ENCODE assay signal across 24 mouse cellular contexts in genomic region chr4:115649344-115649743, GRCm38 (mm10). TPM values are rescaled to one million over a fixed set of nuclear protein-coding genes. Genes with fewer than 3 reads are reported as not detected.
DNase-seq lines count a peak whose midpoint lies in the region; ATAC-seq and TF ChIP-seq lines count a peak whose summit lies in the region.
"Had no signal": no experiment of that assay in that cellular context is flagged by ENCODE, and none has a peak within 500 bp of the region (broad histone marks: within the 10 kb centered on the region; RNA-seq: fewer than 3 reads in every experiment).

No protein-coding gene starts in this region.

- H3K36me3 ChIP-seq in lung, postnatal 0 days (ENCODE audit: insufficient read depth, low read length): no peaks in the 10 kb centered on the region
- no peaks in the 10 kb centered on the region for H3K36me3 ChIP-seq in stomach, postnatal 0 days (ENCODE audit: control insufficient read depth, insufficient read depth, low read length)
- H3K36me3 ChIP-seq: hindbrain, embryonic 15.5 days; kidney, embryonic 15.5 days; limb, embryonic 13.5 days had no signal

- TF ChIP-seq EP300 in lung, postnatal 0 days (IDR thresholded peaks at IDR 0.05): peak; percentile 77
- no peak for TF ChIP-seq EP300 in stomach, postnatal 0 days (optimal IDR thresholded peaks at IDR 0.05)

- no peak for TF ChIP-seq CTCF in lung, postnatal 0 days (IDR thresholded peaks at IDR 0.05)
- no peak for TF ChIP-seq CTCF in lung, adult 2 months (IDR thresholded peaks at IDR 0.05; ENCODE audit: insufficient read depth, low read length)
- TF ChIP-seq CTCF in stomach, postnatal 0 days (IDR thresholded peaks at IDR 0.05; ENCODE audit: low read depth): no peak

- TF ChIP-seq POLR2A in lung, adult 2 months (IDR thresholded peaks at IDR 0.05; ENCODE audit: borderline replicate concordance, extremely low read depth, low read depth, low read length): no peak

- no peak overlapping the region for H3K4me3 ChIP-seq in lung, postnatal 0 days (ENCODE audit: low read depth, low read length)
- H3K4me3 ChIP-seq in lung, adult 2 months (replicated peaks; ENCODE audit: extremely low read depth, low read depth, low read length): no peak overlapping the region
- no peak overlapping the region for H3K4me3 ChIP-seq in stomach, postnatal 0 days (ENCODE audit: low read depth, low read length)
- H3K4me3 ChIP-seq: hindbrain, embryonic 15.5 days; kidney, embryonic 15.5 days; limb, embryonic 13.5 days had no signal

- H3K27ac ChIP-seq in lung, postnatal 0 days (ENCODE audit: low read length): 0 out of 2 replicates have a peak overlapping the region, but pooled peaks have one; percentile 51
- H3K27ac ChIP-seq in stomach, postnatal 0 days (replicated peaks): no peak overlapping the region
- H3K27ac ChIP-seq: hindbrain, embryonic 15.5 days; kidney, embryonic 15.5 days; limb, embryonic 13.5 days; liver, embryonic 14.5 days had no signal

- ATAC-seq in lung, postnatal 0 days: peak; percentile 73
- ATAC-seq in stomach, postnatal 0 days (ENCODE audit: low FRiP score, low TSS enrichment): no peak
- ATAC-seq: intestine, embryonic 16.5 days; Patski had no signal

- no peak overlapping the region for H3K4me2 ChIP-seq in lung, postnatal 0 days (replicated peaks; ENCODE audit: low read depth, low read length)
- H3K4me2 ChIP-seq in stomach, postnatal 0 days (replicated peaks; ENCODE audit: low read depth): no peak overlapping the region
- H3K4me2 ChIP-seq: hindbrain, embryonic 15.5 days; kidney, embryonic 15.5 days; limb, embryonic 13.5 days had no signal

- DNase-seq in heart, adult 18-20 months: peak; percentile 53 to 67
- no peak for DNase-seq in heart, postnatal 4 days
- peak; percentile 87 for DNase-seq in lung, postnatal 0 days (ENCODE audit: low spot score)
- no peak for DNase-seq in lung, adult 2 months
- peak; percentile 60 for DNase-seq in gonadal fat pad, adult 2 months (ENCODE audit: low read depth)
- DNase-seq in stomach, postnatal 0 days (ENCODE audit: low spot score): peak; percentile 5
- no peak for DNase-seq in frontal cortex, postnatal 25 days (ENCODE audit: low spot score in 2 of 2)
- DNase-seq: cerebellum, adult 8-10 months; gastrocnemius, postnatal 14 days; right cerebral cortex, postnatal 4 days had no signal

- no peaks in the 10 kb centered on the region for H3K9me3 ChIP-seq in lung, postnatal 0 days (ENCODE audit: low read length)
- no peaks in the 10 kb centered on the region for H3K9me3 ChIP-seq in stomach, postnatal 0 days (ENCODE audit: control insufficient read depth, low read length)
- H3K9me3 ChIP-seq: kidney, embryonic 15.5 days; limb, embryonic 13.5 days had no signal

- no peak overlapping the region for H3K9ac ChIP-seq in lung, postnatal 0 days (replicated peaks; ENCODE audit: low read depth)
- no peak overlapping the region for H3K9ac ChIP-seq in stomach, postnatal 0 days (ENCODE audit: low read length)
- H3K9ac ChIP-seq: hindbrain, embryonic 15.5 days; kidney, embryonic 15.5 days; limb, embryonic 13.5 days; liver, embryonic 14.5 days had no signal

- no peaks in the 10 kb centered on the region for H3K27me3 ChIP-seq in lung, postnatal 0 days (replicated peaks; ENCODE audit: insufficient read depth, low read length)
- no peaks in the 10 kb centered on the region for H3K27me3 ChIP-seq in stomach, postnatal 0 days (ENCODE audit: control insufficient read depth, insufficient read depth, low read length)
- H3K27me3 ChIP-seq: hindbrain, embryonic 15.5 days; kidney, embryonic 15.5 days; limb, embryonic 13.5 days; Patski had no signal

- H3K4me1 ChIP-seq in lung, postnatal 0 days (ENCODE audit: insufficient read depth, low read depth, low read length): peaks cover 3% of the 10 kb centered on the region; the same call in 1 of the 2 replicates
- peaks cover 14% of the 10 kb centered on the region; the same call in 1 of the 2 replicates for H3K4me1 ChIP-seq in lung, adult 2 months (ENCODE audit: control insufficient read depth, insufficient read depth, low read length)
- no peaks in the 10 kb centered on the region for H3K4me1 ChIP-seq in stomach, postnatal 0 days (replicated peaks; ENCODE audit: control insufficient read depth, insufficient read depth)
- H3K4me1 ChIP-seq: hindbrain, embryonic 15.5 days; kidney, embryonic 15.5 days; limb, embryonic 13.5 days had no signal

RNA-seq across cellular contexts. Expression of gene Cyp4b1, which starts 1.8 kb away (rescaled TPM):
- total RNA-seq in heart, adult 18-20 months (2021): 10 to 100 TPM; 29.4 to 33.2 TPM
- 10 to 100 TPM in 1 of 2 experiments, 1 to 10 TPM in 1; 9.0 to 10.2 TPM for total RNA-seq in heart, postnatal 4 days (2021)
- 171 and 174 TPM in 2 replicates for polyA plus RNA-seq in lung, postnatal 0 days (2015; fragmentation: Nextera tagmentation; extraction: Ambion mirVana)
- 848 and 1,004 TPM in 2 replicates for polyA plus RNA-seq in lung, adult 2 months (2012; rRNA removed)
- polyA plus RNA-seq in gonadal fat pad, adult 2 months (2012; rRNA removed): 53.7 and 66.2 TPM in 2 replicates
- polyA plus RNA-seq in stomach, postnatal 0 days (2015; fragmentation: Nextera tagmentation; extraction: Ambion mirVana): 1.2 and 1.4 TPM in 2 replicates
- total RNA-seq: megakaryocyte-erythroid progenitor cell, adult 5-6 weeks had no signal
- polyA plus RNA-seq: forebrain, embryonic 11.5 days had no signal

RNA-seq across cellular contexts. Expression of gene Cyp4a32, which starts 48.6 kb away (rescaled TPM):
- not detected for total RNA-seq in heart, adult 18-20 months (2021)
- total RNA-seq in heart, postnatal 4 days (2021): not detected
- polyA plus RNA-seq in lung, postnatal 0 days (2015; fragmentation: Nextera tagmentation; extraction: Ambion mirVana): 0.08 TPM in 1 of 2 replicates, not detected in the other
- polyA plus RNA-seq in lung, adult 2 months (2012; rRNA removed): not detected in 2 replicates
- polyA plus RNA-seq in gonadal fat pad, adult 2 months (2012; rRNA removed): not detected in 2 replicates
- 0.08 and 0.21 TPM in 2 replicates for polyA plus RNA-seq in stomach, postnatal 0 days (2015; fragmentation: Nextera tagmentation; extraction: Ambion mirVana)
- total RNA-seq: gastrocnemius, postnatal 14 days; layer of hippocampus, postnatal 14 days; left cerebral cortex, postnatal 10 days; megakaryocyte-erythroid progenitor cell, adult 5-6 weeks; midbrain, postnatal 0 days had no signal
- polyA plus RNA-seq: forebrain, embryonic 11.5 days; heart, embryonic 16.5 days; hindbrain, embryonic 15.5 days; intestine, embryonic 16.5 days; kidney, embryonic 15.5 days; large intestine, adult 2 months; limb, embryonic 13.5 days; liver, embryonic 14.5 days; lung, embryonic 16.5 days; midbrain, postnatal 0 days; Patski had no signal

Comparison
In these comparisons a context has a peak if more than half of its experiments do, and no peak if none do; other contexts are left out.
1. DNase-seq: peak in heart, adult 18-20 months (2 of 2), lung, postnatal 0 days (single experiment), gonadal fat pad, adult 2 months (single experiment) and stomach, postnatal 0 days (single experiment); none in heart, postnatal 4 days (single experiment), lung, adult 2 months (single experiment) and frontal cortex, postnatal 25 days (0 of 2).
2. RNA of gene Cyp4b1, which starts 1.8 kb away (polyA plus RNA-seq): 848 to 1,004 TPM in lung, adult 2 months, 171 to 174 TPM in lung, postnatal 0 days and 53.7 to 66.2 TPM in gonadal fat pad, adult 2 months; 1.2 to 1.4 TPM in stomach, postnatal 0 days; every median in the first group is over 10 times any median in the second.